Mouse (Mus musculus): ENCODE results near the gene Smoc1.

GRCm38 (mm10) chr12:80986628-80987027 lies 40.0 kb upstream of the Smoc1 start:
- no peak; the same call in 1 of the 2 replicates for TF ChIP-seq CTCF (IDR thresholded peaks at IDR 0.05; ENCODE audit: low read depth)
- no peak for TF ChIP-seq EP300 (IDR thresholded peaks at IDR 0.05; ENCODE audit: low read depth)
